Mouse (Mus musculus): ENCODE results near the gene Rbp2.

Gene Rbp2

GRCm38 (mm10) chr9:98482256-98482655 is 3.7 kb upstream of the Rbp2 start:
- H3K9me3 ChIP-seq (ENCODE audit: low read length): no peaks in the 10 kb centered on the region
- H3K27me3 ChIP-seq (ENCODE audit: insufficient read depth, low read length): no peaks in the 10 kb centered on the region
- H3K4me1 ChIP-seq (replicated peaks; ENCODE audit: low read depth, low read length): no peaks in the 10 kb centered on the region

GRCm38 (mm10) chr9:98485020-98485419 is 895 bp upstream of the Rbp2 start:
- no peaks in the 10 kb centered on the region for H3K9me3 ChIP-seq (ENCODE audit: low read length)
- H3K36me3 ChIP-seq (ENCODE audit: insufficient read depth, low read length): no peaks in the 10 kb centered on the region
- no peak overlapping the region for H3K4me3 ChIP-seq (replicated peaks; ENCODE audit: low read length)
- no peak for TF ChIP-seq NANOG (IDR thresholded peaks at IDR 0.05; ENCODE audit: borderline replicate concordance, low read length)
- H3K27me3 ChIP-seq (ENCODE audit: insufficient read depth, low read length): no peaks in the 10 kb centered on the region
- no peaks in the 10 kb centered on the region for H3K4me1 ChIP-seq (replicated peaks; ENCODE audit: low read depth, low read length)

More at GRCm38 (mm10) chr9:98482256-98482655, 3.7 kb upstream of the Rbp2 start:
- no peaks in the 10 kb centered on the region for H3K36me3 ChIP-seq (ENCODE audit: insufficient read depth, low read length)
- TF ChIP-seq NANOG (IDR thresholded peaks at IDR 0.05; ENCODE audit: borderline replicate concordance, low read length) (no peak), POU5F1 (IDR thresholded peaks at IDR 0.05; ENCODE audit: borderline replicate concordance, low read length) (no peak), CTCF (conservative IDR thresholded peaks at IDR 0.05; ENCODE audit: low read length) (no peak)
- H3K4me3 ChIP-seq (replicated peaks; ENCODE audit: low read length): no peak overlapping the region

GRCm38 (mm10) chr9:98487273-98487672 is 1.4 kb downstream of the Rbp2 start:
- H3K4me3 ChIP-seq (replicated peaks; ENCODE audit: low read length): no peak overlapping the region
- H3K27me3 ChIP-seq (ENCODE audit: insufficient read depth, low read length): no peaks in the 10 kb centered on the region
- no peaks in the 10 kb centered on the region for H3K9me3 ChIP-seq (ENCODE audit: low read length)
- TF ChIP-seq CTCF (conservative IDR thresholded peaks at IDR 0.05; ENCODE audit: low read length) (no peak), POU5F1 (IDR thresholded peaks at IDR 0.05; ENCODE audit: borderline replicate concordance, low read length) (no peak), NANOG (IDR thresholded peaks at IDR 0.05; ENCODE audit: borderline replicate concordance, low read length) (no peak)
- H3K4me1 ChIP-seq (replicated peaks; ENCODE audit: low read depth, low read length): no peaks in the 10 kb centered on the region
- H3K36me3 ChIP-seq (ENCODE audit: insufficient read depth, low read length): no peaks in the 10 kb centered on the region

- H3K4me1 ChIP-seq (replicated peaks; ENCODE audit: low read depth, low read length): peaks cover 7% of the 10 kb centered on the region
- H3K27me3 ChIP-seq (ENCODE audit: insufficient read depth, low read length): no peaks in the 10 kb centered on the region
- H3K4me3 ChIP-seq (replicated peaks; ENCODE audit: low read length): no peak overlapping the region
- no peaks in the 10 kb centered on the region for H3K9me3 ChIP-seq (ENCODE audit: low read length)
- no peak for TF ChIP-seq POU5F1 (IDR thresholded peaks at IDR 0.05; ENCODE audit: borderline replicate concordance, low read length)
- TF ChIP-seq CTCF (conservative IDR thresholded peaks at IDR 0.05; ENCODE audit: low read length): no peak
- TF ChIP-seq NANOG (IDR thresholded peaks at IDR 0.05; ENCODE audit: borderline replicate concordance, low read length): no peak
- H3K36me3 ChIP-seq (ENCODE audit: insufficient read depth, low read length): no peaks in the 10 kb centered on the region
Measured at GRCm38 (mm10) chr9:98489532-98489931, 3.6 kb downstream of the Rbp2 start.

- Histone ChIP-seq H3K4me1 (replicated peaks; ENCODE audit: low read depth, low read length) (peaks cover 7% of the 10 kb centered on the region), H3K4me3 (replicated peaks; ENCODE audit: low read length) (no peak overlapping the region), H3K27me3 (ENCODE audit: insufficient read depth, low read length) (no peaks in the 10 kb centered on the region), H3K9me3 (ENCODE audit: low read length) (no peaks in the 10 kb centered on the region), H3K36me3 (ENCODE audit: insufficient read depth, low read length) (no peaks in the 10 kb centered on the region)
- TF ChIP-seq POU5F1 (IDR thresholded peaks at IDR 0.05; ENCODE audit: borderline replicate concordance, low read length): no peak
- TF ChIP-seq NANOG (IDR thresholded peaks at IDR 0.05; ENCODE audit: borderline replicate concordance, low read length): no peak
- no peak for TF ChIP-seq CTCF (conservative IDR thresholded peaks at IDR 0.05; ENCODE audit: low read length)
Measured at GRCm38 (mm10) chr9:98490128-98490527, 4.2 kb downstream of the Rbp2 start.

- TF ChIP-seq POU5F1 (IDR thresholded peaks at IDR 0.05; ENCODE audit: borderline replicate concordance, low read length) (no peak), CTCF (conservative IDR thresholded peaks at IDR 0.05; ENCODE audit: low read length) (no peak)
- H3K27me3 ChIP-seq (ENCODE audit: insufficient read depth, low read length): no peaks in the 10 kb centered on the region
- H3K4me1 ChIP-seq (replicated peaks; ENCODE audit: low read depth, low read length): peaks cover 7% of the 10 kb centered on the region
- H3K4me3 ChIP-seq (replicated peaks; ENCODE audit: low read length): no peak overlapping the region
- no peaks in the 10 kb centered on the region for H3K9me3 ChIP-seq (ENCODE audit: low read length)
- H3K36me3 ChIP-seq (ENCODE audit: insufficient read depth, low read length): no peaks in the 10 kb centered on the region
Measured at GRCm38 (mm10) chr9:98491071-98491470, 5.2 kb downstream of the Rbp2 start.

GRCm38 (mm10) chr9:98492212-98492611 is 6.3 kb downstream of the Rbp2 start:
- Histone ChIP-seq H3K36me3 (ENCODE audit: insufficient read depth, low read length) (no peaks in the 10 kb centered on the region), H3K9me3 (ENCODE audit: low read length) (no peaks in the 10 kb centered on the region), H3K4me1 (replicated peaks; ENCODE audit: low read depth, low read length) (peaks cover 9% of the 10 kb centered on the region), H3K4me3 (replicated peaks; ENCODE audit: low read length) (no peak overlapping the region), H3K27me3 (ENCODE audit: insufficient read depth, low read length) (no peaks in the 10 kb centered on the region)
- TF ChIP-seq NANOG (IDR thresholded peaks at IDR 0.05; ENCODE audit: borderline replicate concordance, low read length) (no peak), POU5F1 (IDR thresholded peaks at IDR 0.05; ENCODE audit: borderline replicate concordance, low read length) (no peak), CTCF (conservative IDR thresholded peaks at IDR 0.05; ENCODE audit: low read length) (no peak)

- TF ChIP-seq CTCF (conservative IDR thresholded peaks at IDR 0.05; ENCODE audit: low read length) (no peak), NANOG (IDR thresholded peaks at IDR 0.05; ENCODE audit: borderline replicate concordance, low read length) (no peak), POU5F1 (IDR thresholded peaks at IDR 0.05; ENCODE audit: borderline replicate concordance, low read length) (no peak)
- Histone ChIP-seq H3K27me3 (ENCODE audit: insufficient read depth, low read length) (no peaks in the 10 kb centered on the region), H3K36me3 (ENCODE audit: insufficient read depth, low read length) (no peaks in the 10 kb centered on the region), H3K4me3 (replicated peaks; ENCODE audit: low read length) (no peak overlapping the region), H3K4me1 (replicated peaks; ENCODE audit: low read depth, low read length) (peaks cover 15% of the 10 kb centered on the region), H3K9me3 (ENCODE audit: low read length) (no peaks in the 10 kb centered on the region)
Measured at GRCm38 (mm10) chr9:98492821-98493220, 6.9 kb downstream of the Rbp2 start.

GRCm38 (mm10) chr9:98497157-98497556 is 11.2 kb downstream of the Rbp2 start:
- H3K4me1 ChIP-seq (replicated peaks; ENCODE audit: low read depth, low read length): peaks cover 23% of the 10 kb centered on the region
- H3K9me3 ChIP-seq (ENCODE audit: low read length): no peaks in the 10 kb centered on the region
- peaks cover 11% of the 10 kb centered on the region for H3K27me3 ChIP-seq (ENCODE audit: insufficient read depth, low read length)
- H3K4me3 ChIP-seq (replicated peaks; ENCODE audit: low read length): no peak overlapping the region
- H3K36me3 ChIP-seq (ENCODE audit: insufficient read depth, low read length): no peaks in the 10 kb centered on the region
- no peak for TF ChIP-seq CTCF (conservative IDR thresholded peaks at IDR 0.05; ENCODE audit: low read length)
- no peak for TF ChIP-seq POU5F1 (IDR thresholded peaks at IDR 0.05; ENCODE audit: borderline replicate concordance, low read length)
- no peak for TF ChIP-seq NANOG (IDR thresholded peaks at IDR 0.05; ENCODE audit: borderline replicate concordance, low read length)
